Mouse (Mus musculus) small intestine, adult 2 months (tissue): ENCODE data around the gene Appl1.

Experiments
- CTCF ChIP-seq: fragments of 200-500 bp; IDR thresholded peaks from 2 replicates; pipeline ENCODE4 v1.5.1; 2012; ENCODE audit warnings: low read depth, mild to moderate bottlenecking, control low read depth, inconsistent platforms, low read length, moderate library complexity, mixed read lengths; ENCODE audit not compliant: insufficient replicate concordance, insufficient read length; ENCODE audit errors: extremely low read depth
- POLR2A ChIP-seq: fragments of 200-500 bp; IDR thresholded peaks from 2 replicates; pipeline ENCODE4 v1.6.1; 2012; ENCODE audit warnings: low read depth, mild to moderate bottlenecking, control low read depth, inconsistent platforms, low read length, moderate library complexity

DNA sequence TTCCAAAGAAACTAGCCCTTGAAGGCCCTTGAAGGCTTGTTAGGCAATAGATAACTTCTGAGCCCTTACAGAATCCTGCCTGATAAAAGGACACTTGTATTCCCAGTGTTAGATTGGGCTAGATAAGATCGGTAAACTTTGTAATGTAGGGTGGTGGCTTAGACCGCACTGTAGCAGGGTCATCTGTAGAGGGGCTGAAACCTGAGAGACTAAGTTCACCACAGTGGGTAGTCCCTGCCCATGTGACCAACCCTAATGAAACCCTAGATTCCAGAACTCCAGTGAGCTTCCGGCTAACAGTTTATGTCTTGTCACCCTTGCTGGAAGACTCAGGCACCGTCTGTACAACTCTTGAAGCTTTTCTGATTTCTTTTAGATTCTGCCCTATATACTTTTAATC lies 42.6 kb upstream of the Appl1 start:
- TF ChIP-seq CTCF (no peak), POLR2A (no peak)
